Mouse (Mus musculus) stomach, embryonic 14.5 days (tissue): ENCODE data around the gene Hdac5. TPM values are rescaled to one million over a fixed set of nuclear protein-coding genes. Genes with fewer than 3 reads are reported as not detected.

Experiments used
- ATAC-seq: fragments of 200-750 bp; cut with Nextera tagmentation; 2 replicates; pipeline ENCODE4 v1.8.0; 2017; ENCODE audit warnings: low read depth, moderate TSS enrichment; ENCODE audit not compliant: insufficient number of reproducible peaks, insufficient read depth, low FRiP score
- H3K27ac ChIP-seq: fragments of 300-500 bp; sonication (generic); 2 replicates; pipeline ENCODE4 v1.5.1; 2014; ENCODE audit warnings: mild to moderate bottlenecking, low read length, moderate library complexity, mixed read lengths
- H3K27me3 ChIP-seq: fragments of 300-500 bp; sonication (generic); 2 replicates; pipeline ENCODE4 v1.6.1; 2014; ENCODE audit warnings: low read length, control low read depth, mixed read lengths; ENCODE audit not compliant: control insufficient read depth, insufficient read depth
- H3K36me3 ChIP-seq: fragments of 300-500 bp; sonication (generic); 2 replicates; pipeline ENCODE4 v1.6.1; 2014; ENCODE audit warnings: mild to moderate bottlenecking, control low read depth, low read length, moderate library complexity, mixed read lengths; ENCODE audit not compliant: control insufficient read depth, insufficient read depth
- H3K4me1 ChIP-seq: fragments of 300-500 bp; sonication (generic); 2 replicates; pipeline ENCODE4 v1.6.1; 2014; ENCODE audit warnings: low read length, control low read depth, mixed read lengths; ENCODE audit not compliant: control insufficient read depth, insufficient read depth
- H3K4me2 ChIP-seq: fragments of 300-500 bp; sonication (generic); replicated peaks from 2 replicates; pipeline ENCODE4 v1.6.1; 2014; ENCODE audit warnings: low read depth, low read length, control low read depth
- H3K4me3 ChIP-seq: fragments of 300-500 bp; sonication (generic); 2 replicates; pipeline ENCODE4 v1.5.1; 2014; ENCODE audit warnings: low read depth, low read length, control low read depth
- H3K9ac ChIP-seq: fragments of 300-500 bp; sonication (generic); replicated peaks from 2 replicates; pipeline ENCODE4 v1.6.1; 2014; ENCODE audit warnings: low read depth, mild to moderate bottlenecking, control low read depth, low read length, moderate library complexity, mixed read lengths
- H3K9me3 ChIP-seq: fragments of 300-500 bp; sonication (generic); 2 replicates; pipeline ENCODE4 v1.6.1; 2016; ENCODE audit warnings: low read depth, low read length, control low read depth; ENCODE audit not compliant: control insufficient read depth
- WGBS: fragments of 180-500 bp; shearing (Covaris S2); extraction: QIAGEN DNeasy Blood & Tissue Kit; methylation state at CpG from one replicate; pipeline ENCODE4 v1.1.7; 2014; 5-methylcytosine and 5-hydroxymethylcytosine counted together
- polyA plus RNA-seq: library from polyadenylated mRNA; unstranded; fragments of >200 nt; fragmentation: Nextera tagmentation; extraction: Ambion mirVana; gene quantifications from 2 replicates; pipeline ENCODE4 v1.2.1, GENCODE M21; 2014

Gene Hdac5
- polyA plus RNA-seq, 1 experiment from 2014 or later = 46.4 TPM

GRCm38 (mm10) chr11:102215511-102215910, 14.5 kb downstream of the Hdac5 start:
- Histone ChIP-seq H3K4me1 (peaks cover 82% of the 10 kb centered on the region), H3K9ac (no peak overlapping the region; the same call in 1 of the 2 replicates), H3K4me2 (peak overlapping the region; percentile 97), H3K27me3 (no peaks in the 10 kb centered on the region), H3K4me3 (peak overlapping the region; percentile 8; the same call in 1 of the 2 replicates), H3K27ac (peak overlapping the region; percentile 94), H3K9me3 (no peaks in the 10 kb centered on the region), H3K36me3 (no peaks in the 10 kb centered on the region)
- no peak for ATAC-seq
- WGBS = 62% methylated on average over 11 of the region's 11 CpGs

DNA sequence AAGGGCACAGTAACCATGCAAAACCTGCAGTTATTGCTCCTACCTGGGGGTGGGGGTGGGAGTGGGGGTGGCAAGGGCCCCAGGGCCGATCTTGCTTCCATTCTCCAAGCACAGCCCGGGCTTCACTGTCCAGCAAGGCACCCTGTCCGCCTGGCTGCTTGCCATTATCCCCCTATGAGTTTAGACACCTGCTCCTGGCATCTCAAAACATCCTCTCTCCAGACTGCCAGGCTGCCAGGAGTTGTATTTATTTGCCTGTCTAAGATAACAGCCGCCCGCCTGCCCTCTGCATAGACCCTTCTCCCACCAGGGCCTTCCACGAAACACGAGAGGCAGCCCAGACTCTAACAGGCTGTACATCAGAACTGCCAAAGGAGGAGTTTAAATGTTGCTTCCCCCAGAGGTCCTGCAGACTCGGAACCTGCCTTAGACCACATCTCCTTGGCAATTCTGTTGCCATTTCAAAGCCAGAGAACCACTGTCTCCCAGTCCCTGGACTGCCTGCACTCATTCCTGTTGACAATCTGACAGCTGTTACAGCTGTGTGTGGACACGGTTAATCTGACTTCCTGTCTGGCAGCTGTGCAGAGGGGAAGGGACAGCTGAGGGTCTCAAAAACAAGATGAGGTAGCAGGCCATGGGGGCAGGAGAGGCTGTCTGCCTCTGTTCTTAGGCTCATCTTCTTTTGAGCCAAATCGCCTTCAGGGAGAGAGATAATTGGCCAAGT, 15.4 kb downstream of the Hdac5 start:
- H3K4me3 ChIP-seq = no peak overlapping the region
- no peak overlapping the region; the same call in 1 of the 2 replicates for H3K4me2 ChIP-seq
- no peaks in the 10 kb centered on the region for H3K27me3 ChIP-seq
- H3K9ac ChIP-seq = no peak overlapping the region
- H3K4me1 ChIP-seq = peaks cover 73% of the 10 kb centered on the region
- no peaks in the 10 kb centered on the region for H3K36me3 ChIP-seq
- H3K9me3 ChIP-seq = no peaks in the 10 kb centered on the region
- WGBS = 35% methylated on average over 10 of the region's 10 CpGs
- 0 out of 2 replicates have a peak overlapping the region, but pooled peaks have one; percentile 11 for H3K27ac ChIP-seq
- no peak for ATAC-seq

- ATAC-seq = no peak
- Histone ChIP-seq H3K9me3 (no peaks in the 10 kb centered on the region), H3K4me3 (no peak overlapping the region), H3K9ac (no peak overlapping the region), H3K27me3 (no peaks in the 10 kb centered on the region), H3K4me2 (no peak overlapping the region), H3K4me1 (peaks cover 58% of the 10 kb centered on the region), H3K36me3 (0 out of 2 replicates have a peak, but pooled peaks cover 3% of the 10 kb centered on the region), H3K27ac (no peak overlapping the region)
- 52% methylated on average over 18 of the region's 18 CpGs for WGBS
These were observed 18.0 kb downstream of the Hdac5 start for GRCm38 (mm10) chr11:102211936-102212341.

GRCm38 (mm10) chr11:102211011-102211410, 19.0 kb downstream of the Hdac5 start:
- WGBS = 26% methylated on average over 5 of the region's 5 CpGs
- Histone ChIP-seq H3K27me3 (no peaks in the 10 kb centered on the region), H3K4me3 (no peak overlapping the region), H3K36me3 (0 out of 2 replicates have a peak, but pooled peaks cover 7% of the 10 kb centered on the region), H3K9me3 (no peaks in the 10 kb centered on the region), H3K27ac (no peak overlapping the region), H3K9ac (no peak overlapping the region), H3K4me1 (peaks cover 50% of the 10 kb centered on the region), H3K4me2 (no peak overlapping the region)
- no peak for ATAC-seq

DNA sequence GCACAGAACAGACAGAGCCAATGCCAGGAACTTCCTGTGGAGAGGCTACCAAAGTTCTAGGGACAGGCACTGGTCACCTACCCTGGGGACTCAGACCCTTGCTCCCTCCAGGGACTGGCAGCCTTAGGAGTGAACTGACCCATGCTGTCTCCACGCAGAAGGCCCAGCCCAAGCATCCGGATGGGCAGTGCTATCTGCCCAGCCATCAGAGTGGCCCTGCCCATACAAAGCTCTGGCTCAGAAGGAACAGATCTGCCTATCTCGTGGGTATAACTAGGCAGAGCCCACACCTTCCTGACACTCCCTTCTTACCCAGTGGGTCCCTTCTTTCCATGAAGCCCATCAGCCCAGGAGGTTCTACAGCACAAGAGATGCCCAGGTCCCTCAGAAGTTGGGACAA, 19.8 kb downstream of the Hdac5 start:
- no peaks in the 10 kb centered on the region for H3K9me3 ChIP-seq
- H3K27ac ChIP-seq = no peak overlapping the region
- ATAC-seq = no peak
- peaks cover 15% of the 10 kb centered on the region for H3K36me3 ChIP-seq
- H3K9ac ChIP-seq = no peak overlapping the region
- WGBS = 70% methylated on average over 3 of the region's 3 CpGs
- peaks cover 42% of the 10 kb centered on the region for H3K4me1 ChIP-seq
- no peak overlapping the region for H3K4me3 ChIP-seq
- H3K4me2 ChIP-seq = no peak overlapping the region
- H3K27me3 ChIP-seq = no peaks in the 10 kb centered on the region

- peaks cover 38% of the 10 kb centered on the region for H3K4me1 ChIP-seq
- ATAC-seq = no peak
- H3K27me3 ChIP-seq = no peaks in the 10 kb centered on the region
- no peaks in the 10 kb centered on the region for H3K9me3 ChIP-seq
- H3K36me3 ChIP-seq = peaks cover 19% of the 10 kb centered on the region
- H3K4me3 ChIP-seq = no peak overlapping the region
- H3K4me2 ChIP-seq = no peak overlapping the region
- H3K9ac ChIP-seq = no peak overlapping the region
- no peak overlapping the region for H3K27ac ChIP-seq
- 41% methylated on average over 2 of the region's 2 CpGs for WGBS
These were observed 20.2 kb downstream of the Hdac5 start for GRCm38 (mm10) chr11:102209742-102210141.

- H3K9ac ChIP-seq = no peak overlapping the region
- H3K4me2 ChIP-seq = no peak overlapping the region
- peaks cover 29% of the 10 kb centered on the region for H3K4me1 ChIP-seq
- H3K27ac ChIP-seq = peak overlapping the region; percentile 21; the same call in 1 of the 2 replicates
- 57% methylated on average over 3 of the region's 4 CpGs for WGBS
- no peaks in the 10 kb centered on the region for H3K9me3 ChIP-seq
- peak; percentile 8; the same call in 1 of the 2 replicates for ATAC-seq
- H3K4me3 ChIP-seq = no peak overlapping the region
- H3K27me3 ChIP-seq = no peaks in the 10 kb centered on the region
- peaks cover 27% of the 10 kb centered on the region for H3K36me3 ChIP-seq
These were observed 21.1 kb downstream of the Hdac5 start for GRCm38 (mm10) chr11:102208846-102209245.

- Histone ChIP-seq H3K4me3 (no peak overlapping the region), H3K27ac (peak overlapping the region; percentile 53; the same call in 1 of the 2 replicates), H3K36me3 (peaks cover 33% of the 10 kb centered on the region), H3K9me3 (no peaks in the 10 kb centered on the region), H3K4me1 (peaks cover 26% of the 10 kb centered on the region), H3K4me2 (no peak overlapping the region; the same call in 1 of the 2 replicates), H3K27me3 (no peaks in the 10 kb centered on the region), H3K9ac (no peak overlapping the region)
- no peak for ATAC-seq
- WGBS = 51% methylated on average over 11 of the region's 11 CpGs
These were observed 21.9 kb downstream of the Hdac5 start for GRCm38 (mm10) chr11:102207825-102208777.
